Mouse (Mus musculus) stomach, postnatal 0 days (tissue): ENCODE results near the gene Lce1m.

Source experiments
- CTCF ChIP-seq: IDR thresholded peaks from 2 replicates; pipeline ENCODE4 v1.5.1; 2016; ENCODE audit warnings: antibody characterized with exemption, low read depth, mild to moderate bottlenecking, moderate library complexity
- EP300 ChIP-seq: optimal IDR thresholded peaks from 2 replicates; pipeline ENCODE3; 2016; ENCODE audit warnings: antibody characterized with exemption

DNA sequence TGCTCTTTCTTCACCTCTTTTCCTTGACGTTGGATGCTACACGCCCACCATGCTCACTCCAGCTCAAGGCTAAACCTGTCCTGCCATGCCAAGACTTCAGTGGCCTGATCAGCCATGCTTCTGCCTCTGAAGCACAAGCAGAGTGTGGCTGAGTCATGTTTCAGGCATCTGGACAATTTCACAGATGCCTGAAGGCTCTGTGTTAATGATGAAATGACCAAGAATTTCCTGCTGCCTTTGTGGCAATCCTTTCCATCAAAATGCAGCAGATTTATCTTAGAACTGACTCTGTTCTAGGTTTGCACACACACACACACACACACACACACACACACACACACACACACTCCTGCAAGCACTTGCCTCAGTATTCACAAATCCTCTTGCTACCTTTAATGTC, 6.6 kb upstream of the Lce1m start:
- TF ChIP-seq CTCF (no peak), EP300 (no peak)
